Mouse (Mus musculus) naive thymus-derived CD4-positive, alpha-beta T cell, adult 2 months (primary cell): ENCODE measurements at regions not wholly inside any gene's neighbourhood (a gene's known extent, or its start where the extent isn't known, plus 50 kb on each side); places are given as distances from the start of the nearest gene placed in this dataset.

ENCODE experiments used
- DNase-seq: peaks from one replicate; pipeline ENCODE4 v3.0.0-alpha.2; 2011; ENCODE audit warnings: low read depth

DNA sequence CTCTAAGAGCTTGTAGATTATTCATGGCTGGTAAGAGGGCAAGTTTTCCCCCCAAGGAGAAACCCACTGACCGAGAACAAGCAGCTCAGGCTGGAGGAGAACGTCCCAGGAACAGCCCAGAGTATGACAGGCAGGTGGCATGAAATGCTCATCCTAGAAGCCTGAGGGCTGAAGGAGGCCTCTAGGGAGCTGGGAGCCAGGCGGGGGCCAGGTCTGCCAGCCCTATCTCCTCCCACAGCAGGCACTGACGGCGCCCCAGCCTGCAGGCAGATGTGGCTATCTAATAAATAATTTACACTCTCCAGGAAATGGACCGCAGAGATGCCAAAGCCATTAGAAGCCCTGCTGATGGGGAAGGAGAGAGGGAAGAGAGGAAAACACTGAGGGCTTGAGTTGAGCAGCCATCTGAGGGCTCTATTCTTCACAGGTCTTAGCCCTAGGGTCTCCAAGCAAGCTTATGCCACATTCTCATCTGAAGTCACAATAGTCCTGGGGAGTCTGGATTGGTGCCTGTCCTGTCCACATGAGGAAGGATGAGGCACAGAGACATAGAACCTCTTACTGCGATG lies 176.1 kb downstream of the Mycn start:
- DNase-seq: no peak

DNA sequence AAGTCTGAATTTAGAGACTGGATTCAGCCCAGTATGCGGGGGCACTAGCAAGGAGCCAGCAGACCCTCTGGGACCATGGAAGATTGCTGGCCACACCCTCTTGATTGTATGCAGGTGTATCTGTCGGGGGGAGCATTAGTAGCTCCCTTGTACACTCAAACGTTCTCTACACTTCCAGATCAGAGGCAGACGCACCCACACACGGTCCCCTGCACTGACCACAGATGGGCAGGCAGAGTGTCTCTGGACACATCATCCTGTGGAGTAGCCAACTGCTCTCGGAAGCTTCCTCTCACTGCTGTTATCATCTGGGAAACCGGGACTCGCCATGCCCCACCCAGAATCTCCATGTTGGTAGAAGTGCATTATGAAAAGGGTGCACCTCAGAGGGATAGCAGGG lies 176.7 kb downstream of the Mycn start:
- DNase-seq: no peak

DNA sequence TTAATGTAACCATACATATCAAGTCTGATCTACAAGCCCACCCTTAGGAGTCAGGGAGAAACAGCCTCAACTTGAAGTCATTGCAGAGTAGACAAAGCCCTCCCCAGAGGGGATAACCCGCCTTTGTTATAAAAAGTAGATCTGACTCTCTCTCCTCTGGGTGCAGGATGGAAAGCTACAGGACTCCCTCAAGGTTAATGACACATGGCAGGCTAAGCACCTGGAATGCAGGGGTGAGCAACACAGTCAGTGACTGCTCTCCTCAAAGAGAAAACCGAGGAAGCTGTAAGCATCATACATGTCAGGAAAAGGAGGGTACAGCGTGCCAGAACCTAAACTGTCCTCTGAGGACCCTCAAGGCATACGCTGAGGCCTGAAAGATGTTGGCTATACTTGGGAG lies 177.1 kb downstream of the Mycn start:
- no peak for DNase-seq

DNA sequence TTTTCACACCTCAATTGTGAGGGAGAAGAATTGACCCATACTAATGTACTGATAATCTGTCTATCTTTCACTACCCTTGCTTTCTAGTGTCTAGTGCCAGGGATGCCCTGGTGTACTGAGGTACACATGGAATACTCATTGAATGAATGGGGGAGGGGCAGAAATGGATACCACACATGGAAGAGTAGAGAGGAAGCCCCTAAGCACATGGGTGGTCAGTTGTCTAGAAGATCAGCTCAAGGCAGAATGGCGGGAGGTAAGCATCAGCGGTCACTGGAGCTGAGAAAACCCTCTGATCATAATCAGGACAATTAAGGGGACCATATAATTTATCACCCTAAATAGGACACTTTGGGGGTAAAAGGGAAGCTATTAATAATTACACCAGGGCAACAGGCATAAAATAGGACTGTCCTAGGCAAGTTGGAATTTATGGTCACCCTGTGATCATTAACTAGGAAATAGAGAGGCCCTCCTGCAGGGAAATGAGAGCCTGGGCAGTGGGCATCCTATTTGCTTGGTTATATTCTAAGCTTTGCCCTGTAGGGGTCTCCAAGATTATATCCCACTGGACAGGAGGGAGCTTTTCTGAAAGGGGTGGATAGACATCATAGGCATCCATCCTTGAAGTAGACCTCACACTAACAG lies 185.3 kb downstream of the Mycn start:
- DNase-seq: no peak

DNA sequence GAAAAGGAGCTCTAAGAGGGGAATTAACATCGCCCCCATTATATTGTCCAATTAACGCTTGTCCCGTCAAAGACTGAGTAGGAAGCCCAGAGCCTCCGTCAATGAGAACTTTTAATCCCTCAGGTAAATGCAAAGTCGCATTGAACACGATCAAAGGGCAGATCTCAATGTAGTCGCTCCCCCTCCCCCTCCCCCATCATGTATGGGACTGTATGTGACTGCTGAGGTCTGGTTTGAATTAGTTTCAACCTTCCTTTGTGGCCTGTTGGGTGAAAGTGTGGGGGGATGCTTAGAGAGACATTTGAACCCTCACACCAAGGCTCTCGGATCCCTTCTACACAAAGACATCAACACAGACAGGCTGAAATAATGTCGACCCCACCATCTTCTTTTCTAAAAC lies 187.9 kb downstream of the Mycn start:
- no peak for DNase-seq

DNA sequence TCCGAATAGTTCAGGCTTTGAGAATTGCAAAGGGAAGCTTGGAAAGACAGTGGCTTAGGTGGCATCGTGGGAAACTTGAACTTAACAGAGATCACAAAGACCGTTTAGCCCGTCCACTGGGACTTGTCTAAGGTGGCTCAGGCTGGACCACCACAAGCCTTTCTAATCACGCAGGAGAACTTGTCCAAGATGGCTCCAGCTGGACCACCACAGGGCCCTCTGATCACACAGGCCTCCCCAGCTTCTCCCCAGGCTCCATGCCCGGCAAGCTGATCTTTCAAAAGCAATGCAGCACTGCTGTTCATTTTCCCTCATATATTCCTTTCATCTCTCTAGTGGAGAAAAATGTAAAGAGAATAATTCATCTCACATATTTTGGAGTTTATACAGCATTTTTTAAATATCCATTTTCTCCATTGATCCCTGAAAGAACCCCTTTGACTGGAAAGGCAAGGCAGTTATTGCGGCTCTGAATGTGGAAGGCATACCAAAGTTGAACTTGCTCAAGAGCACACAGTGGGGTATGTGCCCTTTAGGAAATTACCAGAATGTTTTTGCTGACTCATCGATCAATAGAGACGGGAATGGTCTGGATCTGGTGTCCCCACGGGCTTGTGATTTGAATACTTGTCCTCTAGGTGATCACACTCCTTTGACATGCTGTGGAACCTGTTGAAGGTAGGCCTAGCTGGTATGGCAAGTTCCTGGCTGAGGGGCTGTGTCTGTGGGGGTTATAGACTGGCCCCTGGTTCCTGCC lies 189.9 kb downstream of the Mycn start:
- no peak for DNase-seq

DNA sequence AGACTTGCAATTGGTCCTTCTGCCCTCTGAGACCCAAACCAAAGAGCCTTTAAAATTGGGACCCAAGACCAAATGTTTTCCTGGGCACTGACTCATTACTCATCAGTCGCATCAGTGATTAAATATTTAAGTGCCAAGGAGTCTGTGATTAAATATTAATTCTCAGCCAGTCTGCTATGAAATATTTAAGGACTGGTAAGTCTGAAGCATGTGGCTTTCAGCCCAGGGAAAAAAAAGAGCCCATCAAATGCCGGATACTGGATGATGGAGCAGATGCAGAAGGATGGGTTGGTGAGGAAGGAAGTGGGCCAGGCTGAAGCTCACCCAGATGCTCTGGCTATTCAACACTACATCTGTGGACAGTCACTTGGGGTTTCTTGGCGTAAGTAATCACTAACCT lies 192.0 kb downstream of the Mycn start:
- DNase-seq: no peak

DNA sequence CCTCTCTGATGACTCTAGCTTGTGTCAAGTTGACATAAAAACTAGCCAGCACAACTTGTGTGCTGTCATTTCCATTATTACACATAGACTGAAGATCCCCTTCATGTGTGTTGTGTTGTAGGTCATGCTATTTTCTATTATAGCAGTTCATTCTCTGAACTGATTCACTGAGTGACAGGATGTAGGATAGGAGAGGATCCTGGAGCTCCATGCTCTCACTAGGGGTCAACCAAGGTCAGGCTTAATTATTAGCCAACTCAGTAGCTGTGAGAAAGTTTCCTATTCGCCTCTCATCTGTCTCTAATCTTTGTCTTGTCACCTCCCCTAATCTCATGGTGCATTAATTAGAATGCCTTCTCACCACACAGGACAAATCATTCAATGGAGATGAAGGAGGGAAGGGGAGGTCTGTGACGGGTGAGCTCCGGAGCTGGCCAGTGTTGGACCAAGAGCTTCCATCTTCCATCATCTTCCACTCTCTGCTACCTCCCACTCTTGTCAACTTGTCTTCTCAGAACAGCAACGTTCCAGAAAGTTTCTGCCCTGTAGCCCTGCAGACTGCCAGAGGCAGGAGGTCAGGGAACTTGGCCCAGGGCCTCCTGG lies 194.8 kb downstream of the Mycn start:
- DNase-seq: no peak

DNA sequence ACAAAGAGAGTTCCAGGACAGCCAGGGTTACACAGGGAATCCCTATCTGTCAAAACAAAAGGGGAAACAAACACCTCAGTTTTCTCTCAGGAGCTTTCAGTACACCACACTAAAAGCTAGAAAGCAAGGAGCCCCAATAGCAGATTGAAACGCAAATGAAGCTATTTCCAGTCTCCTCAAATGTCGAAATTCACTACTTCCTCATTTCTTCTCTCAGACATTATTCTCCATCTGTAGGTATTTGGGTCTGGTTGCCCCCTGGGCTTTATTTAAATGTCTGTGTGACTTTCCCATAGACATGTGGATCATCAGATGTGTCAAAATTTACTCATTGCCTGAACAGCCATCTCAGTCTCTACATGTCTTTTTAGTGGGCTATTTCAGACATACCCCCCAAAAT lies 197.2 kb downstream of the Mycn start:
- DNase-seq: no peak

DNA sequence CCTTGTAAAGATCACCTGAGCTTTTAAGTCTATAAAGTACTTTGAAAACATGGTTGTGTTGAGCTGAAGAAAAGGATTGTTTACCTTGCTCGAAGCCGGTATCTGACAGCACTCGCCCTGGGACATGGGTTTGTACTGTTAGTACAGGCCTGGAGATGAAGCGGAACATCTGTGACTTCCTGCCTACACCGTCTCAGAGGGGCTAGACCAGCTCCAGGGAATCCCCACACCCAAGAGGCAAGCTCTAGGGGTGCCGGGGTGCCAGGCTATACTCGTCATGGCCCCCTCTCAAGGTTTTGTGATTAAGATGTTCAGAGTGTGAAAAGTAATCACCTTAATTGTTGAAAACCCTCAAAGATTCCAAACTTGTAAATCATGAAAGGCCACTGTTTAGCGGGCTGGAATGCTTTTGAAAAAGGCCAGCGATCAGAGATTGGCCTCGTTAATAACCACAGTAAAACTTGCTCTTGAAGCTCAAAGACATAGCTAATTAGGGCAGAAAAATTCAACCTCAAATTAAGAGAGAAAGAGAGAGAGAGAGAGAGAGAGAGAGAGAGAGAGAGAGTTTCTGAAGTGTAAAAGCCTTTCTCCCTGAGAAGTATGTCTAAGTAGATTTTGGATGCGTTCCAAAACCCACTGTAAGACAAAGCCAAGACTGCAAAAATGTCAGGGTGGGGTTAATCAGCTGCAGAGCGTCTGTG lies 202.9 kb downstream of the Mycn start:
- DNase-seq: no peak

DNA sequence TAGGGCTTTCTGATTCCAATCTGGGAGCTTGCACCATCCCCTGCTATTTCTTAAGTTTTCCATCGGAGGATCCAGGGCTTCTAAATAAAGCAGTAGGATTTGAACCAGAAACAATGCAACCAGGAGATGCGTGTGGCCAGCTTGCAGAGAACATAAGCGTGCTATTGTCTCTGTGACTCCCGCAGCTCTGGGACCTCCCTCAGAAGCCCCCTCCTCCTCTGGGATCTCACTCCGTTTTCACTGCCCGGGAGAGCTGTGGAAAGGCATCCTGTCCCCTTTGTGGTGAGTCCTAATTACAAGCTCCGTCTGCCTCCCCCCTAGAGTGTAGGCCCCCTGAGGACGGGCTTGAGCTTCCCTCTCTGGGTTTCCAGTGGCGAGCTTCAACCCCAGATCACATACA lies 215.9 kb downstream of the Mycn start:
- DNase-seq: no peak

DNA sequence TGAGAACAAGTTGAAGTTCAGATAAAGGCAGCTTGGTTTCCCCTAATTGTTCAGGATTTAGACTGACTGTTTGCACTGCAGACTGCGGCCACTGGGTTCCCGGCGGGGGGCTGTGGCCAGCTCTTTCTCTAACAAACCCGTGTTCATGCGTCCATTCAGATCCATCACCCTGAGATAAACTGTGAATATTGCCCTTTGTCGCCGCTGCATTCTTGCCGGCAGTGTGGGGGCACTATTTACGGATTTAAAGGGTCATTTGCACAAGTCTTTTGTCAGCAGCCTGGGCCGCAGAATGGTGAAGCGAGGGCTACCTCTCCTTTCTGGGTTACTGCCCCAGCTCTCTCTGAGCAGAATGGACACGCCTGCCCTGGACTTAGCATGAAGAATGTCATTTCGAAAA lies 216.6 kb downstream of the Mycn start:
- no peak for DNase-seq

DNA sequence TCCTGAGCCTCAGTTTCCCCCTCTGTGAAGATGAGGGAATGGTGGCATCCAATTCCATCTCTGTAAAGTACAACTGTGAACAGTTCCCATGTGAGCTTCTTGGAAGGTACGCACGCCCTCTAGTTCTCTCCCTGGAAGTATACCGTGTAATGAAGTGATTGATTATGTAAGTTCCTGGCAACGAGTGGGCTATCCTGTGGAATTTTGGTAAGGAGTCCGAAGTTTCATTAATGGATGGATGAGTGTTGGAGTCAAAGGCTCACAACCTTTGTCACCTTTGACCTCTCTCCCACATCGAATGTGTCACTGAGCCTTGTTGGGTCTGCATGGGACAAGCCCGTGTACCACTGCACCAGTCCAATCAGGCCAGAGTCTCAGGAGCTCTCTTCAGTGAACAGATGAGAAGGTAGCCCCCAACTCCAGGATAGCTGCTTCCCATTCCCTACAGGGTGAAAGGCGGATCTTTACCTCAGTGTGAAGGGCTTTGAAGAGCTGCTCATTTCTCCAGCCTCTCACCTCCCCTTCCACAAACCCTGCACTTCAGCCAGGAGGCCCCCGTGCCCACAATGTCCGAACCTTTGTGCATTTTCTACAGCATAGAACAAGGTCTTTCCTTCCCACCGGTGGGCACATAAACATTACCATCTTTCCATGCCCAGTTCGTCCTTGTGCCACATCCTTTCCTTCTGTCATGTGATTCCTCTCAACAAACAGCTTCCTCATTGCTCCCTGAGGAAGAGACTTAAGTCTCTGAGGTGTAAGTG lies 217.8 kb downstream of the Mycn start:
- no peak for DNase-seq

DNA sequence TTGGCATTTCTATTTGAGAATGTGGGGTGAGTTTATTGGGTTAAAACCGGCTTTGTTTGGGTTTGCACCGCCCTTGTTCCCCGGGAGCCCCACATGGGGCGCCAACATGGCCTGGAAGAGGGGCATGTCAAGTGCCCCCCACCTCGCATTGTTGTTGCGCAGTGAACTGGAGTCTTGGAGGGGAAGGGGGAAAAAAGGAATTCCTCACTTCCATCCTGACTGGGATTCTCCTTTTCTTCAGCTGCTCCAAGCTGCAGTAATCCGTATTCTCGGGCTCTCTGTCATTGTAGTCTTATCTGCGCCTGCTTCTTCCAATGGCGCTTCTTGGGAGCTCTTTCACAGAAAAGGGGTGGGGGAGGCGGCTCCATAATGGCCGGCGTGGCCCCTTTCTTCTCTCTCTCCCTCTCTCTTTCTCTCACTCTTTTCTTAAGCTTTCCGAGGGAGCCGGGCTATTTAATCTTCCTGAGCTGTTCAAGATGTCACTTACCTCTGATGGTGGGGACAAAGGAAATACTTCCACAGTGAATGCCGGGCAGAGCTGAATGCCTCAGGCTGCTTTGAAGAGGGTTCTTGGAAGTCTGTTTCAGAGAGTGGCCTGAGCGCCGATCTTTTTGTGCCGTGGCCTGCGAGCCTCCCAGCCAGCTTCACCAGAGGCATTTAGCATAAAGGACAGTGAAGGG lies 218.6 kb downstream of the Mycn start:
- DNase-seq: no peak

DNA sequence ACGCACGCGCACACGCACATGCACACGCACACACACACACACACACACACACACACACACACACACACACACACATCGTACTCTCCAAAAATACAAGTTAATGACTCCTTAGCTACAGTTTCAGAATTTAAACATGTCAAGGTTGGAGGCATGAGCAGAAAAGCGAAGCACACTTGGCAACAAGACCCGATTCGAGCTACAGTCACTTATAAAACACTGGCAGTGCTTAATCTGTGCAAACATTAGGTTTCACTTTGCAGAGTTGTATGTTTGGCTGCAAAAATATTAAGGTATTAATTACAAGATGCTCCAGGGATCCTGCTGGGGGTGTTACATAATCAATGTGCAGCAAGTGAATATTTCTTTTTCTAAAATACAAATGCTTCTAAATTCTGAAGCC lies 225.0 kb downstream of the Mycn start:
- DNase-seq: no peak

DNA sequence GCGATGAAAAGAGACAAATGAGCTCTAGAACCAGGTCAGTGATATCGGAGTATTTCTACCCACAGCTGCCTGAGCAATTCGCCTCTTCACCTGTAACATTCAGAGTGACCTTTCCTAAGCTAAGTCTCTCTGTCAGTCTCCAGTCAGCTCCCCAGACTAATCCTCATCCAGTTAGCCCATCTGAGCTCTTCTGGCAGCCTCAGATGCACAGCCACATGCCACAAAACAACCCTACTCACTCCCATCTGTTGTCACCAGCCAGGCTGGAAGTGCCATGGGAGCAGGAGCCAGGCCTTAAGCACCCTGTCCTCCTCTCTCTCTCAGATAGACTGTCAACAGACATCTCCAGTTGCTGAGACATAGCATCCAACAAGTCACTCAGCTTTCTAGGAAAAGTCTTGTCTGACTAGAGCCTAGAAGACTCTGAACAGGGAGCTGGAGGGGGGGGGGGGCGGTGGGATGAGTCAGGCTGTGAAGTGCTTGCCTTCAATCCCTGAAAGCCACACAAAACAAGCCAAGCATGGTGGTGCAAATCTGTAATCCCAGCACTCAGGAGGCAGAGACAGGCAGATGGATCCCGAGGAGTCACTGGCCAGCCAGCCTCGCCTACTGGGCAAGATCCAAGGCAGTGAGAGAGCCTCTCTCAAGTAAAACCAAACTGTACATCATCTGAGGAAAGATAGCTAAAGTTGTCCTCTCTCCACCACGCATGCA lies 225.6 kb downstream of the Mycn start:
- no peak for DNase-seq

DNA sequence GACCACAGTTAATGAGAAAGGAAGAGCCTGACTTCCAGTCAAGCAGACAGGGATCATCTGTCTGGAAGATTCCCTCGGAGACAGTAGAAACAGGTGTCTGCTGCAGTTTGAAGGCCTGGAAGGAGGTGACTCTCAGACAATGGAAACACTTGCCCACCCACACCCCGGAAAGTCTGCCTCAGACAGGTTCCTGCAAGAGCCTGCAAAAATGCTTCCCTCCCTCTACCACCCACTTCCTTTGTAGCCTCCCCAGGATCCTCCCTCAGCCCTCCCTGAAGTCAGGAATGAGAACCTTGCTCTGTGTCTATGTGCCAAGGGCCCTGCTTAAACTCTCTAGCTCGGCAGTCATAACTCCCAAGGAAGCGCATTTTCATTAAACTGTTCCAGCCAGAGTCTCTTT lies 226.2 kb downstream of the Mycn start:
- DNase-seq: no peak

DNA sequence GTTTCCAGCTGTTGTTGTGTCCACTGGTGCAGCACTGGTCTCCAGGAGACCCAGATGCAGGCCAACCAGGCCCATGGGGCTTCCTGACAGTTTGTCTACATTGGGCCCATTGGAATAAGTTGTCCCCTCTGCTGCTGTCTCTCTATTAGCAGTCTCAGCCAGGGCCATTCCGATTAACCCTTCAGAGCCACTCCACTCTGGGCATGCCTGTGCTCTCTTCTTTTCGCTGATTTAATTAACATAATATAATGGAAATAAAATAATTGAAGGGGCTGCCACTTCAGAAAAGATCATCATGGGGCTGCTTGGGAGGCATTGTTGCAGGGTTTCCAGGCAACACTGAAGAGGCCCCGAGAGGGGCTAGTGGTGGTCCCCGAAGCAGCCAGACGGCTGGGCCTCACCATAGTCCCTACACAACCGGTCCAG lies 231.5 kb downstream of the Mycn start:
- no peak for DNase-seq

DNA sequence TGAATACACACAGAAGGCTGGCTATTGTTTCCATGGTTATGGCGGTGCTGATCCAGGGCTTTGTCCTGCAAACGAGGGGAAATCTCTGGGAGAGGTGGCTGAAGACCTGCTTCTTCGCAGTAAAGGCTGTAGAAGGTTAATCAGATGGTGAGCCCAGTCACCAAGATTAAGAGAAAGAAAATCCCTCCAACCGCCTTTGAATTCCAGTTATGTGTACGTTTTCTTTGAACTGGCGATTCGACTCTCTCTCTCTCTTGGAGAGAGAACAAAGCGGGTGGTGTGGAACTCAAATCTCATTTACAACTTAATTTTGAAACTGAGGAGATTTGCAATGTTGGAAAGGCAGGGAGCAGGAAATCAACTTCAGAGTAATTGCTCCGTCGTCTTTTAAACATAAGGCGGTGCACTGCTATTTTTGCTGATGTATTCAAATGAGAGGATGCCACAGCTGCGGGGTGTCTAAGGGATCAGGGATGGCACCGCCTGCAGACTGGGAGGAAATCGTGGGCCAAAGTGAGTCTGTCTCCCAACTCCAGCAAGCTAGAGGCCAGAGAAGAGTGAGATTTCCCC lies 232.7 kb downstream of the Mycn start:
- DNase-seq: no peak

DNA sequence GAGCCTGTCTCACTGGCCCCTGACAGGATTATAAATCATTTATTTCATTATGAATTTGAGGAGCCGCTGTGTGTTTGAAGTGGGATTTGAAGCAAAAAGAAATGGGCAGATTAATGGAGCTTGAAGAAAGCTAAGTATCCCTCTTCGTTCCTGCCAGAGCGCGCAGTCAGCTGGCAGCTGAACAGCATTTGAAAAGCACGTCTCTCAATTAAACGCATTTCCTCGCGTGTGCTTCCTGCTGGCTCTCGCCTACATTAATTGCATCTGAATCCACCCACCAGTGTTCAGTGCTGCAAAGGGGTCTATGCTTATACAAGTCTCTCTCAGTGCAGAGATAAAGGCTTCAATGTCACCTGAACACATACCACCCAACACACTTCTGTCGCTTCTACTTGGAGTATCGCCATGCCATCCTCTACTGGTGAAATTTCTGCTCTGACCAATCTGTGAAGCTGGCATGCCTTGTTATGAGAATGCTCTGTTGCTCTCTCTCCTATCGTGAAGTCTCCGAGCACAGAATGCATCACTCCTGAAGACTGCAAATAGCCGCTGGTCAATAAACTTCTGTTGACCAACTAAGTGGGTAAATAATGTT lies 235.3 kb downstream of the Mycn start:
- no peak for DNase-seq
